Mouse (Mus musculus) hindbrain, embryonic 14.5 days (tissue): ENCODE measurements around the gene Pla2g4e. TPM values are rescaled to one million over a fixed set of nuclear protein-coding genes. Genes with fewer than 3 reads are reported as not detected.

Experiments
- ATAC-seq: fragments of 200-750 bp; cut with Nextera tagmentation; 2 replicates; pipeline ENCODE4 v1.8.0; 2017; ENCODE audit warnings: moderate number of reproducible peaks, mild to moderate bottlenecking, moderate TSS enrichment, moderate library complexity; ENCODE audit not compliant: low FRiP score
- DNase-seq: peaks from one replicate; pipeline ENCODE4 v3.0.0-alpha.2; 2015; ENCODE audit warnings: low spot score
- H3K27ac ChIP-seq: fragments of 300-500 bp; sonication (generic); 2 replicates; pipeline ENCODE4 v1.5.1; 2014; ENCODE audit warnings: mild to moderate bottlenecking, moderate library complexity
- H3K27me3 ChIP-seq: fragments of 300-500 bp; sonication (generic); 2 replicates; pipeline ENCODE4 v1.6.1; 2014; ENCODE audit warnings: mild to moderate bottlenecking, low read length, mixed read lengths; ENCODE audit not compliant: control insufficient read depth, insufficient read depth
- H3K36me3 ChIP-seq: fragments of 300-500 bp; sonication (generic); replicated peaks from 2 replicates; pipeline ENCODE4 v1.6.1; 2014; ENCODE audit not compliant: control insufficient read depth, insufficient read depth
- H3K4me1 ChIP-seq: fragments of 300-500 bp; sonication (generic); replicated peaks from 2 replicates; pipeline ENCODE4 v1.6.1; 2014; ENCODE audit warnings: antibody characterized with exemption, low read length, mixed read lengths; ENCODE audit not compliant: control insufficient read depth, insufficient read depth
- H3K4me2 ChIP-seq: fragments of 300-500 bp; sonication (generic); replicated peaks from 2 replicates; pipeline ENCODE4 v1.6.1; 2014; ENCODE audit warnings: mild to moderate bottlenecking, moderate library complexity
- H3K4me3 ChIP-seq: fragments of 300-500 bp; sonication (generic); replicated peaks from 2 replicates; pipeline ENCODE4 v1.5.1; 2014; ENCODE audit warnings: mild to moderate bottlenecking, low read length
- H3K9ac ChIP-seq: fragments of 300-500 bp; sonication (generic); 2 replicates; pipeline ENCODE4 v1.6.1; 2014
- H3K9me3 ChIP-seq: fragments of 300-500 bp; sonication (generic); 2 replicates; pipeline ENCODE4 v1.6.1; 2016; ENCODE audit warnings: low read length; ENCODE audit not compliant: control insufficient read depth
- WGBS: fragments of 180-500 bp; shearing (Covaris S2); extraction: QIAGEN DNeasy Blood & Tissue Kit; methylation state at CpG from one replicate; pipeline ENCODE4 v1.1.7; 2014; 5-methylcytosine and 5-hydroxymethylcytosine counted together
- polyA plus RNA-seq: library from polyadenylated mRNA; unstranded; fragments of >200 nt; fragmentation: Nextera tagmentation; extraction: Ambion mirVana; gene quantifications from 2 replicates; pipeline ENCODE4 v1.2.1, GENCODE M21; 2014

Pla2g4e gene
- polyA plus RNA-seq, 1 experiment from 2014 or later, result 5.2 TPM

GRCm38 (mm10) chr2:120153586-120154360, 91.4 kb downstream of the Pla2g4e start:
- Histone ChIP-seq H3K9ac (peak overlapping the region; percentile 60), H3K4me2 (peak overlapping the region; percentile 64), H3K27ac (no peak overlapping the region), H3K27me3 (no peaks in the 10 kb centered on the region), H3K36me3 (no peaks in the 10 kb centered on the region), H3K9me3 (no peaks in the 10 kb centered on the region), H3K4me1 (no peaks in the 10 kb centered on the region), H3K4me3 (peak overlapping the region; percentile 59)
- no peak for DNase-seq
- 4% methylated on average over 38 of the region's 38 CpGs for WGBS
- ATAC-seq, result no peak

GRCm38 (mm10) chr2:120150571-120150970, 94.6 kb downstream of the Pla2g4e start:
- WGBS, result 92% methylated on average over 3 of the region's 3 CpGs
- no peaks in the 10 kb centered on the region for H3K9me3 ChIP-seq

GRCm38 (mm10) chr2:120149634-120150033, 95.5 kb downstream of the Pla2g4e start:
- no peak overlapping the region for H3K4me2 ChIP-seq
- WGBS, result 95% methylated on average over 7 of the region's 7 CpGs
- no peaks in the 10 kb centered on the region for H3K9me3 ChIP-seq
- DNase-seq (no peak), ATAC-seq (no peak)
- no peaks in the 10 kb centered on the region for H3K4me1 ChIP-seq
- no peak overlapping the region for H3K9ac ChIP-seq
- H3K27me3 ChIP-seq, result no peaks in the 10 kb centered on the region
- no peaks in the 10 kb centered on the region for H3K36me3 ChIP-seq
- H3K4me3 ChIP-seq, result no peak overlapping the region
- H3K27ac ChIP-seq, result no peak overlapping the region

More at GRCm38 (mm10) chr2:120150571-120150970, 94.6 kb downstream of the Pla2g4e start:
- ATAC-seq (no peak), DNase-seq (no peak)
- Histone ChIP-seq H3K4me3 (no peak overlapping the region), H3K4me2 (no peak overlapping the region), H3K4me1 (no peaks in the 10 kb centered on the region), H3K9ac (no peak overlapping the region), H3K27me3 (no peaks in the 10 kb centered on the region), H3K27ac (no peak overlapping the region), H3K36me3 (no peaks in the 10 kb centered on the region)

- Histone ChIP-seq H3K9me3 (no peaks in the 10 kb centered on the region), H3K27me3 (no peaks in the 10 kb centered on the region), H3K36me3 (no peaks in the 10 kb centered on the region), H3K4me2 (no peak overlapping the region), H3K27ac (no peak overlapping the region), H3K4me3 (no peak overlapping the region), H3K9ac (no peak overlapping the region), H3K4me1 (no peaks in the 10 kb centered on the region)
- ATAC-seq (no peak), DNase-seq (no peak)
- WGBS, result 84% methylated on average over 3 of the region's 3 CpGs
Measured at GRCm38 (mm10) chr2:120147999-120148398, 97.1 kb downstream of the Pla2g4e start.

- no peak overlapping the region for H3K27ac ChIP-seq
- H3K9me3 ChIP-seq, result no peaks in the 10 kb centered on the region
- no peak overlapping the region for H3K4me2 ChIP-seq
- no peak overlapping the region for H3K4me3 ChIP-seq
- ATAC-seq, result no peak
- H3K36me3 ChIP-seq, result no peaks in the 10 kb centered on the region
- WGBS, result 69% methylated on average over 2 of the region's 2 CpGs
- DNase-seq, result no peak
- no peaks in the 10 kb centered on the region for H3K4me1 ChIP-seq
- H3K27me3 ChIP-seq, result no peaks in the 10 kb centered on the region
- H3K9ac ChIP-seq, result no peak overlapping the region
Measured at GRCm38 (mm10) chr2:120147364-120147763, 97.8 kb downstream of the Pla2g4e start.

GRCm38 (mm10) chr2:120146543-120146942, 98.6 kb downstream of the Pla2g4e start:
- Histone ChIP-seq H3K4me3 (no peak overlapping the region), H3K9ac (no peak overlapping the region), H3K36me3 (no peaks in the 10 kb centered on the region), H3K4me1 (no peaks in the 10 kb centered on the region), H3K27ac (no peak overlapping the region), H3K4me2 (no peak overlapping the region), H3K27me3 (no peaks in the 10 kb centered on the region), H3K9me3 (no peaks in the 10 kb centered on the region)
- ATAC-seq (no peak), DNase-seq (no peak)
- WGBS, result 86% methylated on average over 2 of the region's 2 CpGs

- ATAC-seq, result no peak
- Histone ChIP-seq H3K4me3 (no peak overlapping the region), H3K36me3 (no peaks in the 10 kb centered on the region), H3K27ac (no peak overlapping the region), H3K4me1 (no peaks in the 10 kb centered on the region), H3K9me3 (no peaks in the 10 kb centered on the region), H3K27me3 (no peaks in the 10 kb centered on the region), H3K4me2 (no peak overlapping the region), H3K9ac (no peak overlapping the region)
- DNase-seq, result no peak
- WGBS, result 91% methylated on average over 4 of the region's 4 CpGs
Measured at GRCm38 (mm10) chr2:120144390-120144789, 100.7 kb downstream of the Pla2g4e start.

GRCm38 (mm10) chr2:120142336-120142735, 102.8 kb downstream of the Pla2g4e start:
- no peak overlapping the region for H3K4me3 ChIP-seq
- H3K9me3 ChIP-seq, result no peaks in the 10 kb centered on the region
- WGBS, result 87% methylated on average over 5 of the region's 5 CpGs
- H3K4me2 ChIP-seq, result no peak overlapping the region
- ATAC-seq (no peak), DNase-seq (no peak)
- H3K9ac ChIP-seq, result no peak overlapping the region
- no peaks in the 10 kb centered on the region for H3K4me1 ChIP-seq
- no peaks in the 10 kb centered on the region for H3K36me3 ChIP-seq
- no peak overlapping the region for H3K27ac ChIP-seq
- H3K27me3 ChIP-seq, result no peaks in the 10 kb centered on the region

GRCm38 (mm10) chr2:120141671-120142070, 103.5 kb downstream of the Pla2g4e start:
- ATAC-seq (no peak), DNase-seq (no peak)
- H3K4me3 ChIP-seq, result no peak overlapping the region
- no peaks in the 10 kb centered on the region for H3K36me3 ChIP-seq
- H3K27me3 ChIP-seq, result no peaks in the 10 kb centered on the region
- no peaks in the 10 kb centered on the region for H3K9me3 ChIP-seq
- H3K27ac ChIP-seq, result no peak overlapping the region
- H3K4me2 ChIP-seq, result no peak overlapping the region
- 87% methylated on average over 1 of the region's 1 CpGs for whole genome bisulfite sequencing
- no peaks in the 10 kb centered on the region for H3K4me1 ChIP-seq
- H3K9ac ChIP-seq, result no peak overlapping the region
